Mouse (Mus musculus) heart, adult 2 months (tissue): ENCODE data around the gene Prpf39.

Source experiments
- CTCF ChIP-seq: fragments of 200-600 bp; IDR thresholded peaks from 2 replicates; pipeline ENCODE4 v1.8.1; 2022; ENCODE audit warnings: antibody characterized with exemption, mild to moderate bottlenecking, moderate library complexity
- POLR2A ChIP-seq: fragments of 200-500 bp; IDR thresholded peaks from 2 replicates; pipeline ENCODE4 v1.6.1; 2011; ENCODE audit warnings: mild to moderate bottlenecking, low read depth, low read length, control low read depth; ENCODE audit not compliant: insufficient read depth

GRCm38 (mm10) chr12:65112811-65113210 lies 76.7 kb downstream of the Prpf39 start:
- no peak for TF ChIP-seq CTCF
- TF ChIP-seq POLR2A, result no peak
